Mouse (Mus musculus) spleen, embryonic (tissue): ENCODE data around the gene Tmem115.

Experiments used
- CTCF ChIA-PET: fragments of 350-600 bp; sonication (Branson Sonifier 250); formaldehyde crosslinking; loops from one replicate; lab custom pipeline; 2022; lab: Charles Lee

Gene Tmem115

GRCm38 (mm10) chr9:107521711-107522399, 11.9 kb upstream of the Tmem115 start:
- CTCF ChIA-PET = no interaction called here

- CTCF ChIA-PET = no interaction called here
Observed at GRCm38 (mm10) chr9:107522400-107522711, 11.4 kb upstream of the Tmem115 start.

DNA sequence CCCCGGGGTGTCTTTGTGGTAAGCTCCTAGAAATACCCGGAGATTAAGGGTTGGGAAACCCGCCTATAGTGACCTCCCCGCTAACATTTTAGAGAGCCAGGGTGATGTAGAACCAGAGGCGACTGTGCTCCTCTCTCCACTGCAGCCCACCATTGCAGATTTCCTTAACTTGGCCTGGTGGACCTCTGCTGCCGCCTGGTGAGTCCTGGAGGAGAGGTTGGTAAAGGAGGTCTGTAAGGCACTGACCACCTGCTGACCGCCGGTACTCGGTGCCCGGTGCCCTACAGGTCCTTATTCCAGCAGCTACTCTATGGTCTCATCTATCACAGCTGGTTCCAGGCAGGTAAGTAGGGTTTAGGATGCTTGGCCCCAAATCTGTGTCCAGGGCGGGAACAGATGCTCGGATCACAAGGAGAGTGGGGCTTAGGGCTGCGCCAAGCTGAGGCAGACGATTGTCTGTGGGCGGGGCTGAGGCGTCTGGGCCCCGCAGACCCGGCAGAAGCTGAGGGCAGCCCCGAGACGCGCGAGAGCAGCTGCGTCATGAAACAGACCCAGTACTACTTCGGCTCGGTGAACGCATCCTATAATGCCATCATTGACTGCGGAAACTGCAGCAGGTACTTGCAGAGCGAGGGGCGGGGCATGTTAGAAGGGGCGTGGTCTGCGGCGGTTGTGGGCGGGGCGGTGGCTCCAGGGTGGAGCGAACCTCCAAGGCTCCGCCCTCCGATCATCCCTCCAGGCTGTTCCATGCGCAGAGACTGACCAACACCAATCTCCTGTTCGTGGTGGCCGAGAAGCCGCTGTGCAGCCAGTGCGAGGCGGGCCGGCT, 7.3 kb upstream of the Tmem115 start:
- CTCF ChIA-PET = no interaction called here

DNA sequence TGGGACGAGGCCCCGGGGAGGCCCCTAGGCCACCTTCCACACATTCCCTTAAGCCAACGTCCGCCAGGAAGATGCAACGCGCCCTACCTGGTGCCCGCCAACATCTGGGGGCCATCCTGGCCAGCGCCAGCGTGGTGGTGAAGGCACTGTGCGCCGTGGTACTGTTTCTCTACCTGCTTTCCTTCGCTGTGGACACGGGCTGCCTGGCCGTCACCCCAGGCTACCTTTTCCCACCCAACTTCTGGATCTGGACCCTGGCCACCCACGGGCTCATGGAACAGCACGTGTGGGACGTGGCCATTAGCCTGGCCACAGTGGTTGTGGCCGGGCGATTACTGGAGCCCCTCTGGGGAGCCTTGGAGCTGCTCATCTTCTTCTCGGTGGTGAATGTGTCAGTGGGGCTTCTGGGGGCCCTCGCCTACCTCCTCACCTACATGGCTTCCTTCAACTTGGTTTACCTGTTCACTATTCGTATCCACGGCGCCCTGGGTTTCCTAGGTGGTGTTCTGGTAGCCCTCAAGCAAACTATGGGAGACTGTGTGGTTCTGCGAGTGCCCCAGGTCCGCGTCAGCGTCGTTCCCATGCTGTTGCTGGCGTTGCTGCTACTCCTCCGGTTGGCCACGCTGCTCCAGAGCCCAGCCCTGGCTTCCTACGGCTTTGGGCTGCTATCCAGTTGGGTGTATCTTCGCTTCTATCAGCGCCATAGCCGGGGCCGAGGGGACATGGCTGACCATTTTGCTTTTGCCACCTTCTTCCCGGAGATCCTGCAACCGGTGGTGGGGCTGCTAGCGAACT, 860 bp downstream of the Tmem115 start:
- CTCF ChIA-PET = no interaction called here

DNA sequence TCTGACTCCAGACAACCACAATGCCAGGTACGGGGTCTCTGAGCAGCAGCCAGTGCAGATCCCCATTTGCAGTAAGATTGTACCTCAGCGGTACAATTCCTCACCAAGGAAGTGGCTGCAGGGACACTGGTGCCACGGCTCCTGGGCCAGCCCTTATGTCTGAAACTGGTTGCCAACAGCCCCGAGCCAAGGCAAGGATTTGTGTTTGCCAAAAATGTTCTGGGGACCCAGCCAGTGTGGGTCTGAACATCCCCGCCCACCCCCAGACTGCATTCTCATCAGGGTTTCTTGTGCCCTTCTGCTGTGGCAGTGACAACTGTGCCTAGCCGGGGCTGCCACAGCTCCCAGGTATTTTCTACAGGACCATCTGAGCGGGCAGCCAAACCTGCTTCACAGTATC, 4.5 kb downstream of the Tmem115 start:
- CTCF ChIA-PET = no interaction called here

GRCm38 (mm10) chr9:107538711-107539110, 5.0 kb downstream of the Tmem115 start:
- CTCF ChIA-PET = no interaction called here

DNA sequence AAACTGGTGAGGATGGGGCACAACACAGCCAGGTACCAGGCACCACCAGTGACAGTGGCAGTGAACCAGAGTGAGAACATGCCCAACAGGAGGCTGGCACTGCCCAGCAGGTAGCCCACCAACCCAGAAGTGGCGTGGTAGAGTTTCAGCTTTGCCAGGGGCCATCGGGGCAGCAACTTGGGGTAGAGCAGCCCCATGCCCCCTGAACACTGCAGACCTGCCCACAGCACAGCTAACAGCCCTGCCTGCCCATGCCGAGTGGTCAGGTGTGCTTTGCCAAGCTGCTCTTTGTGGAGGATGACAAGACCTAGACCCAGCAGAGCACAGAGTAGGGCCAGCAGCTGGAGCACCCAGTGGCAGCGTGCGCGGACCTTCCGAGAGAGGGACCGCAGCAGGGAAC, 6.2 kb downstream of the Tmem115 start:
- CTCF ChIA-PET = no interaction called here

- CTCF ChIA-PET = no interaction called here
Observed at GRCm38 (mm10) chr9:107540420-107540819, 6.7 kb downstream of the Tmem115 start.

DNA sequence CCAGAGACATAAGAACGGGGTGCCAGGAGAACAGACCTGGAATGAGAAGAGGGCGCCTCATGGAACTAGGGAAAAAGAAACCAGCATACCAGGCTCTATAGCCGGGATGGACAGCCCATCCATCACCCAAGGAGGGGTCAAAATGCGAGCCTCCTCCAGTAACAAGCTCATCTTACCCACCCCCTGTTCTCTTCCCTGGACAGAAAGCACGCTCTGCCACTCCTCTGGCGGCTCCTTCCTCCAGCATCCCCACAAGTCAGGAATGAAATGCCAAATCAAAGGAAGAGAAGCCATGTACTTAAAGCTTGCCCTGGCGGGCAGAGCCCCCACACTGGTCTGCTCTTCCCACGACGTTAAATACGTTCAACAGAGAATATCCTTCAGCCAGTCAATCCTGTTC, 7.3 kb downstream of the Tmem115 start:
- CTCF ChIA-PET = no interaction called here

- CTCF ChIA-PET = interaction anchor here (0.6 kb wide), 1 partner anchor 1316 kb away, joined by 7 read pairs; no protein-coding TSS in a partner anchor
Observed at GRCm38 (mm10) chr9:107541474-107542351, 8.0 kb downstream of the Tmem115 start, which contains the start of the genes Cyb561d2 and Nprl2. Gene Cyb561d2, minus strand, starts transcription at chr9:107542193. Gene Nprl2, plus strand, starts transcription at chr9:107542226.

- CTCF ChIA-PET = no interaction called here
Observed at GRCm38 (mm10) chr9:107542352-107542686, 8.6 kb downstream of the Tmem115 start.

- CTCF ChIA-PET = no interaction called here
Observed at GRCm38 (mm10) chr9:107542721-107543120, 9.0 kb downstream of the Tmem115 start.

GRCm38 (mm10) chr9:107543299-107543698, 9.6 kb downstream of the Tmem115 start:
- CTCF ChIA-PET = interaction anchor here (1.1 kb wide), 1 partner anchor 19 kb away, joined by 3 read pairs; no protein-coding TSS in a partner anchor

DNA sequence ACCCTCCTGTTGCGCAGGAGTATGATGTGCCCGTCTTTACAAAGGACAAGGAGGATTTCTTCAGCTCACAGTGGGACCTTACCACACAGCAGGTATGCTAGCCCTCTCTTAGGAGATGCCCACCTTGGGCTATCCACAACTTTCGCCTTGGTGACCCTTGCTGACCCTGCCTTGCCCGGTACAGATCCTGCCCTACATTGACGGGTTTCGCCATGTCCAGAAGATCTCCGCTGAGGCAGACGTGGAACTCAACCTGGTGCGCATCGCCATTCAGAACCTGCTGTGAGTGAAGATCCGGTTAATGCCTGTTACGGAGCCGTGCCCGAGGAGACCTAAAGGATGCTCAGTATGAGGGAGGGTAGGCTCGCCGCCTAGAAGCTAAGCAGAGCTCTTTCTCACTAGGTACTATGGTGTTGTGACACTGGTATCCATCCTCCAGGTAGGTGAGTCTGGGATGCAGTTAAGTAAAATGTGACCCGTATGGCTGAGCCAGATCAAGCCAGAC, 10.5 kb downstream of the Tmem115 start:
- CTCF ChIA-PET = interaction anchor here (1.1 kb wide), 1 partner anchor 18 kb away, joined by 3 read pairs; no protein-coding TSS in a partner anchor

DNA sequence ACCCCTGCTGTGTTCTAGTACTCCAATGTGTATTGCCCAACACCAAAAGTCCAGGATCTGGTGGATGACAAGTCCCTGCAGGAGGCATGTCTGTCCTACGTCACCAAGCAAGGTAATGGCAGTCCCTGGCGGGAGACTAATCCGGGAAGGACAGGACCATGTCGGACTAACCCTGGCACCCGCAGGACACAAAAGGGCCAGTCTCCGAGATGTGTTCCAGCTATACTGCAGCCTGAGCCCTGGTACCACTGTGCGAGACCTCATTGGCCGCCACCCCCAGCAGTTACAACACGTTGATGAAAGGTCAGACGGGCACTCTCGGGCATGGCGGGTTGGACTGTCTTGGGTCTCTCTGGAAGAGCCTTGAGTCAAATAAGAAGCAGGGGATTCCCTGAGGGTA, 11.0 kb downstream of the Tmem115 start:
- CTCF ChIA-PET = no interaction called here

- CTCF ChIA-PET = no interaction called here
Observed at GRCm38 (mm10) chr9:107545199-107545598, 11.5 kb downstream of the Tmem115 start.

DNA sequence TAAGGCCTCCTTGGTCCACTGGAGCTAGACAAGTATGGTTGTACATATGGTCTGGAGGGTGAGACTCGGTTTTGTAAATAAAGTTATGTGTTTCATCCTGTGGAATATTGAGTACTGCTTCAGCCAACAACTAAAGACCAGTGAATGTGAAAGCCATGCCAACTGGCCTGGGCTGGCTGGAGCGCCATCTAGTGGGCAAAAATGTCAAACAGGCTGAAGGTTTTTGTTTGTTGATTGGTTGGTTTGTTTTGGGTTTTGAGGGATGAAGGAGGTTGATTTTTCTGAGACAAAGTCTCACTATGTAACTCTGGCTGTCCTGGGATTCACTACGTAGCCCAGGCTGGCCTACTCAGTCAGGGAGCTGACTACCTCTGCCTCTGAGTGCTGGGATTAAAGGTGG, 11.9 kb downstream of the Tmem115 start:
- CTCF ChIA-PET = no interaction called here

DNA sequence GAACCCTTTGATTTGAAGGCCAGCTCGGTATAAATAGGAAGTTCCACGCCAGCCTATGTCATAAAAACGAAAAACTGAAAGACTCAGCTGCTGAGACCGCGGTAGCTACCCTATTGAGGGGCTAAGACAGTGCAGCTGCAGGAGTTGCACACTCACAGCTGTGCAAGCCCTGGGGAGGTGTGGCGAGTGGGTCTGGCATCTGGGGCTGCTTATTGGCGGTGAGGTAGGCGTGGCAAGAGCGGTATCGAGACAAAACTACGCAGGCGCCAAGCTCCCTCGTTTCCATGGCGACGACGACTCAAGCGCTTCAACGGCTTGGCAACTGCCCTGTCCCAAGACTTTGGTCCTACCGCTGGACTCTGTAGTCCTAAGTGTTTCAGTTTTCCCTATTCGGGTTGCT, 13.3 kb downstream of the Tmem115 start, which contains the start of gene Zmynd10:
TSS of gene Zmynd10 (plus strand) at position 273 of the 400 bp plus-strand sequence.
- CTCF ChIA-PET = interaction anchor here (0.6 kb wide), 1 partner anchor 277 kb away, joined by 16 read pairs; no protein-coding TSS in a partner anchor

DNA sequence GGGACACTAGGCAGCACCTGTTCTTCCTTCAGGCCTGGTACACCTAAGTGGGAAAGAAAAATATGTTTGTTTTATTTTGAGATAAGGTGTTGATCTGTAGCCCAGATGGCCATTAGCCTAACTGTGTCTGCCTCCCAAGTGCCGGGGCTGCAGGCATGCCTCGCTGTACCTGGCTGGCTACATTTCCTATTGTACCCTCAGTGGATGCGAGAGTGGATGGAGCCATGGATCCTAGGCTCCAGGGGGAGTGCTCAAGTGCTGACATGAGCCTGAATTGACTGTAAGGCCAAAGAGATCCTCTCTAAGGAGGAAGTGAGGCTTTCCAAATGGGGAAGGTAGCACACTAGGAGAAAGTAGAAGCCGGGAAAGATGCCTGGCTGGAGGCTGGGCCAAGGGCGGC, 14.2 kb downstream of the Tmem115 start:
- CTCF ChIA-PET = interaction anchor here (0.6 kb wide), 2 partner anchors 32 to 1074 kb away, joined by 3 read pairs; no protein-coding TSS in a partner anchor

- CTCF ChIA-PET = no interaction called here
Observed at GRCm38 (mm10) chr9:107548820-107549219, 15.1 kb downstream of the Tmem115 start.
